Mouse (Mus musculus) kidney, postnatal 25 days (tissue): ENCODE results near the gene Olfr750.

Experiments
- DNase-seq, 2 experiments: peaks; one replicate each; pipeline ENCODE4 v3.0.0; 2021; ENCODE audit warnings: mixed read lengths in 2 of 2

The Olfr750 gene

GRCm38 (mm10) chr14:51088166-51088969 lies 14.1 kb upstream of the Olfr750 start:
- DNase-seq = peak; percentile 88 to 94

GRCm38 (mm10) chr14:51087762-51088161 lies 13.5 kb upstream of the Olfr750 start:
- DNase-seq = no peak

GRCm38 (mm10) chr14:51085911-51086310 lies 11.7 kb upstream of the Olfr750 start:
- DNase-seq = no peak

GRCm38 (mm10) chr14:51085086-51085485 lies 10.9 kb upstream of the Olfr750 start:
- no peak for DNase-seq

- no peak for DNase-seq
These were observed 9.6 kb upstream of the Olfr750 start for GRCm38 (mm10) chr14:51083805-51084204.

- DNase-seq = peak; percentile 66 to 79
These were observed 8.7 kb upstream of the Olfr750 start for GRCm38 (mm10) chr14:51082599-51083581.

- no peak for DNase-seq
These were observed 6.8 kb upstream of the Olfr750 start for GRCm38 (mm10) chr14:51081035-51081434.

GRCm38 (mm10) chr14:51079180-51079579 lies 4.9 kb upstream of the Olfr750 start:
- no peak for DNase-seq

GRCm38 (mm10) chr14:51069617-51070016 lies 4.6 kb downstream of the Olfr750 start:
- DNase-seq = peak in 1 of 2 experiments; percentile 82

- no peak for DNase-seq
These were observed 5.3 kb downstream of the Olfr750 start for GRCm38 (mm10) chr14:51068956-51069355.

- DNase-seq = no peak
These were observed 13.5 kb downstream of the Olfr750 start for GRCm38 (mm10) chr14:51060761-51061160.

- DNase-seq = no peak
These were observed 16.8 kb downstream of the Olfr750 start, which contains the start of gene Rnase12 for GRCm38 (mm10) chr14:51057401-51057831. Gene Rnase12 (minus strand): TSS chr14:51057661.

- no peak for DNase-seq
These were observed 19.7 kb downstream of the Olfr750 start for GRCm38 (mm10) chr14:51054243-51055237.

- DNase-seq = no peak
These were observed 21.1 kb downstream of the Olfr750 start for GRCm38 (mm10) chr14:51053176-51053575.

- DNase-seq = no peak
These were observed 22.3 kb downstream of the Olfr750 start for GRCm38 (mm10) chr14:51051941-51052340.

GRCm38 (mm10) chr14:51050063-51050462 lies 24.2 kb downstream of the Olfr750 start, which contains the start of gene Rnase11:
Gene Rnase11 (minus strand): TSS chr14:51050163.
- DNase-seq = no peak

GRCm38 (mm10) chr14:51047846-51048245 lies 26.4 kb downstream of the Olfr750 start:
- DNase-seq = no peak

- no peak for DNase-seq
These were observed 32.5 kb downstream of the Olfr750 start, which contains the start of gene Rnase9 for GRCm38 (mm10) chr14:51041769-51042168. Gene Rnase9 (minus strand): TSS chr14:51041869.

GRCm38 (mm10) chr14:51036214-51036613 lies 38.0 kb downstream of the Olfr750 start:
- no peak for DNase-seq

GRCm38 (mm10) chr14:51035206-51035605 lies 39.0 kb downstream of the Olfr750 start:
- DNase-seq = no peak

GRCm38 (mm10) chr14:51027387-51028155 lies 46.7 kb downstream of the Olfr750 start:
- peak in 1 of 2 experiments; percentile 34 for DNase-seq
